Mouse (Mus musculus) heart, embryonic 16.5 days (tissue): ENCODE data around the gene Cdc42. TPM values are rescaled to one million over a fixed set of nuclear protein-coding genes. Genes with fewer than 3 reads are reported as not detected.

ENCODE experiments used
- ATAC-seq: fragments of 200-750 bp; cut with Nextera tagmentation; replicated peaks from 2 replicates; pipeline ENCODE4 v1.8.0; 2017; ENCODE audit warnings: moderate number of reproducible peaks; ENCODE audit not compliant: insufficient read depth, low FRiP score; ENCODE audit errors: extremely low read depth
- H3K27ac ChIP-seq: fragments of 300-500 bp; sonication (generic); 2 replicates; pipeline ENCODE4 v1.5.1; 2014; ENCODE audit warnings: mild to moderate bottlenecking, low read length, control low read depth, moderate library complexity
- H3K27me3 ChIP-seq: fragments of 300-500 bp; sonication (generic); 2 replicates; pipeline ENCODE4 v1.6.1; 2014; ENCODE audit warnings: low read length, mixed read lengths; ENCODE audit not compliant: control insufficient read depth, insufficient read depth
- H3K36me3 ChIP-seq: fragments of 300-500 bp; sonication (generic); 2 replicates; pipeline ENCODE4 v1.6.1; 2014; ENCODE audit not compliant: control insufficient read depth, insufficient read depth
- H3K4me1 ChIP-seq: fragments of 300-500 bp; sonication (generic); 2 replicates; pipeline ENCODE4 v1.6.1; 2014; ENCODE audit warnings: low read length, mixed read lengths; ENCODE audit not compliant: control insufficient read depth, insufficient read depth
- H3K4me2 ChIP-seq: fragments of 300-500 bp; sonication (generic); 2 replicates; pipeline ENCODE4 v1.6.1; 2014; ENCODE audit warnings: low read depth, mild to moderate bottlenecking, control low read depth, low read length
- H3K4me3 ChIP-seq: fragments of 300-500 bp; sonication (generic); 2 replicates; pipeline ENCODE4 v1.5.1; 2014; ENCODE audit warnings: mild to moderate bottlenecking, control low read depth, low read length
- H3K9ac ChIP-seq: fragments of 300-500 bp; sonication (generic); 2 replicates; pipeline ENCODE4 v1.6.1; 2014; ENCODE audit warnings: low read length, control low read depth
- H3K9me3 ChIP-seq: fragments of 300-500 bp; sonication (generic); replicated peaks from 2 replicates; pipeline ENCODE4 v1.6.1; 2016; ENCODE audit warnings: low read length; ENCODE audit not compliant: control insufficient read depth
- WGBS: fragments of 180-500 bp; shearing (Covaris S2); extraction: QIAGEN DNeasy Blood & Tissue Kit; methylation state at CpG from one replicate; pipeline ENCODE4 v1.1.7; 2014; 5-methylcytosine and 5-hydroxymethylcytosine counted together
- polyA plus RNA-seq: library from polyadenylated mRNA; unstranded; fragments of >200 nt; fragmentation: Nextera tagmentation; extraction: Ambion mirVana; gene quantifications from 2 replicates; pipeline ENCODE4 v1.2.1, GENCODE M21; 2015

The Cdc42 gene
- 497 and 514 TPM in 2 replicates for polyA plus RNA-seq

DNA sequence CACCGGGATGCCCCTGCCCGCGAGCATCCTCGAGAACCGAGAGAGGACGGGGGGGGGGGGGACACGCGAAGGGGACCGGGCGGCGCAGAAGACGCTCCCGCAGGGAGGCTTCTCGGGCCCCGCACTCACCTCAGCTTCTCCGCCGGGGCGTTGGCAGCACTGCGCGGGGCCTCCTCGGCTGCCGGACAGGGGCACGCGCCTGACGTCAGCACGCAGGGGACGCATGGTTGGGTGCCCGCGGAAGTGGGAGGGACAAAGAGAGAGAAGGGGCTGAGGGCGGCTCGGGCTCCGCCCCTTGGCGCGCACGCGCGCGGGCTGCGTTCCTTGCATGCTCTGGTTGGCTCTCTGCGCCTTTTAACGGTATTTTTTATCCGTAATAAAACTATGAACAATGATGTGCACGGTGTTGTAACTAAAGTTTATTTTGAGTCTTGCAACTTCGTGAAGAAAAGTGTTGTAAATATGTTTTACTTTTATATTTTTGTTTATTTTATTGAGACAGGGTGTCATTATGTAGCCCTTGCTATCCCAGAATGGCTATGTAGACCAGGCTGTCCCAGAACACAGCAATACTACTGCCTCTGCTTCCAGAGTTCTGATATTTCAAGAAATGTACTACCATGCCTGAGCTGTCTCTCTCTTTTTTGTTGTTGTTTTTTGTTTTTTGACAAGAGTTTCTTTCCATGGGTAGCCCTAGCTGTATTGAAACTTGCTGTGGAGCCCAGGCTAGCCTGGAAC, at the start of gene Cdc42:
TSS of gene Cdc42 (minus strand) at position 204 of the 738 bp plus-strand sequence.
- WGBS: under 1% methylated on average over 42 of the region's 44 CpGs

DNA sequence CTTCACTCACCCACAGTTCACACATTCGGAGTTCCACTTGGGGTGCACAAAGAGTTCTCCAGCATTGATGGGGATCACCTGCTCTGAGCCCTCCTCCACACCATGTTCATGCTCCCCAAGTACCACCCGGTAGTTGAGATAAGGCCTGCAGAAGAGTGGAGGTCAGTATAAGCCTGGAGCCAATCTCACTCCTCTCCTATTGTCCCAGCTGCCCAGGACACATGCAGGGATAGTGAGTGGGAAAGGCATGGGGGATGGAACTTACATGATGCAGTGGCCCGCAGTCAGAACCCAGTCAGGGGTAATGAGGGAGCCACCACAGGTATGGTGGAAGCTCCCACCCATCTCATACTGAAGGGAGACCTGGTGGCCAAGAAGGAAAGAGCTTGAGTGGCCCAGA, 48.1 kb upstream of the Cdc42 start:
- Histone ChIP-seq H3K4me1 (no peaks in the 10 kb centered on the region), H3K9ac (no peak overlapping the region), H3K4me3 (no peak overlapping the region), H3K27ac (no peak overlapping the region), H3K4me2 (no peak overlapping the region), H3K9me3 (no peaks in the 10 kb centered on the region), H3K36me3 (no peaks in the 10 kb centered on the region), H3K27me3 (no peaks in the 10 kb centered on the region)
- whole genome bisulfite sequencing: 74% methylated on average over 3 of the region's 3 CpGs
- no peak for ATAC-seq

More for the DNA sequence above, at the start of gene Cdc42:
- no peaks in the 10 kb centered on the region for H3K27me3 ChIP-seq
- H3K9ac ChIP-seq: peak within 1 kb of the TSS; percentile 98
- H3K4me3 ChIP-seq: peak within 1 kb of the TSS; percentile 84
- peak within 1 kb of the TSS; percentile 94 for H3K27ac ChIP-seq
- ATAC-seq: peak; percentile 97
- no peaks in the 10 kb centered on the region for H3K9me3 ChIP-seq
- no peaks in the 10 kb centered on the region for H3K36me3 ChIP-seq
- H3K4me2 ChIP-seq: peak within 1 kb of the TSS; percentile 87
- peaks cover 37% of the 10 kb centered on the region for H3K4me1 ChIP-seq

DNA sequence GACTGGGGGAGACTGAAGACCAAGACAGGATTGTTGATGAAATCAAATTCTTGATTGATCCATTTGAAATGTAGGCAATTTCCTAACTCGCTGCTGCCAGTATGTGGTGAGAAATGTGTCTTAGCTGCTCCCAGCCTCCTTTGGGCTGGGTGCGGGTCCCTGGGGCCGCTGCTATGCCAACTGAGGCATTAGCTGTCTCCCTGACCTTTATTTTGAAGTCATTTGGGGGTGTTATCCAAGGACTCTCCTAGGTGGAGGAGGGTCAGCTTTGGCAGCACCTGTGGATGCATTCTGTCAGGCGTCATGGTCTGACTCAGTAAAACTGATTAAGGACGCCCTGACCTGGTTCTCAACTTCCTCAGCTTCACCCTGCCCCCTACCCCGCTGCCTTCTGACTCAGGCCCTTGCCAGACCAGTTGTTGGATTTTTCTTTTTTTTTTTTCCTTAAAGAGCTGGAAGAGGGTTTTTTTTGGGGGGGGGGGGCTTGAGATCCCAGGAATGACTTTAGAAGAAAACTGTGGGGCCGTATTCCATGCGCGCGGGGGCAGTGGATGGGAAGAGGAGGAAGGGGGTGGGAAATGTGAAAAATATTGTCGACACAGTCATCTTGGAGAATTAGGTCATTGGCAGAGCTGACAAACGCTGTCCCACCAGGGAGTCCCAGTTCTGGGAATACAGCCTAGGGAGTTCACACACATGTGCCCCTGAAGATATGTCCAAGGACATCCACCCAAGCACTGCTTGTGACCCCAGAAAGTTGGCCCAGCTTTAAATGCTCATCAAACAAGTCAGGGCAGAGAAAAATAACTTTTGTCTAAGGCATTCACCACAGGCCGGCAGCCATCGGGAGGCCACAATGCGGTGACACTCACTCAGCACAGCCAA, 39.4 kb upstream of the Cdc42 start:
- Histone ChIP-seq H3K9ac (no peak overlapping the region), H3K4me1 (no peaks in the 10 kb centered on the region), H3K4me2 (no peak overlapping the region), H3K4me3 (no peak overlapping the region), H3K27me3 (no peaks in the 10 kb centered on the region), H3K27ac (no peak overlapping the region), H3K36me3 (no peaks in the 10 kb centered on the region), H3K9me3 (peaks cover 4% of the 10 kb centered on the region; the same call in 1 of the 2 replicates)
- WGBS: 56% methylated on average over 15 of the region's 15 CpGs
- peak; percentile 37; the same call in 1 of the 2 replicates for ATAC-seq

- Histone ChIP-seq H3K36me3 (no peaks in the 10 kb centered on the region), H3K27me3 (no peaks in the 10 kb centered on the region), H3K9ac (no peak overlapping the region), H3K27ac (no peak overlapping the region), H3K9me3 (peaks cover 7% of the 10 kb centered on the region; the same call in 1 of the 2 replicates), H3K4me2 (no peak overlapping the region), H3K4me3 (no peak overlapping the region), H3K4me1 (0 out of 2 replicates have a peak, but pooled peaks cover 5% of the 10 kb centered on the region)
- 53% methylated on average over 9 of the region's 9 CpGs for WGBS
- ATAC-seq: no peak
Measured at GRCm38 (mm10) chr4:137393378-137394135, 36.0 kb upstream of the Cdc42 start.

DNA sequence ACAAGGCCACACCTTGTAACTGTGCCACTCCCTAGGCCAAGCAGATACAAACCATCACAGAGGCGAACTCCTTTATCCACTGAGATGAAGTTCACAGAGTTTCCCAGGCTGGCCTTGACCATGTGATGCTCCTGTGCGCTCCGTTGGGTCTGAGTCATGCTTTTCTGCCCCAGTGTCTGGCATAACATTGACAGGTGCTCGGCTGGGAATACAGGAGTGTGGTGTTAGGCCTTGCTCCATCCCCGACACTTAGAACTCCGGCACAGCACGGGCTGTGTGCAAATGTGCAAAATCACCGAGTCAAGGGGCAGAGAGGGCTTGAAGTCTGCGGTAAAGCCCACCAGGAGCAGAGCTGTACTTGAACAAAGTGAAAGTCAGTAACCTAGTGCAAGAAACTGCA, 35.4 kb upstream of the Cdc42 start:
- Histone ChIP-seq H3K27ac (no peak overlapping the region), H3K4me1 (0 out of 2 replicates have a peak, but pooled peaks cover 5% of the 10 kb centered on the region), H3K27me3 (no peaks in the 10 kb centered on the region), H3K9me3 (peaks cover 7% of the 10 kb centered on the region; the same call in 1 of the 2 replicates), H3K9ac (no peak overlapping the region), H3K4me3 (no peak overlapping the region), H3K36me3 (no peaks in the 10 kb centered on the region), H3K4me2 (no peak overlapping the region)
- WGBS: 79% methylated on average over 9 of the region's 9 CpGs
- no peak for ATAC-seq

GRCm38 (mm10) chr4:137391287-137391686, 33.8 kb upstream of the Cdc42 start:
- Histone ChIP-seq H3K9ac (no peak overlapping the region), H3K27ac (no peak overlapping the region), H3K4me3 (no peak overlapping the region), H3K4me1 (0 out of 2 replicates have a peak, but pooled peaks cover 5% of the 10 kb centered on the region), H3K4me2 (no peak overlapping the region), H3K36me3 (no peaks in the 10 kb centered on the region), H3K9me3 (peaks cover 7% of the 10 kb centered on the region; the same call in 1 of the 2 replicates), H3K27me3 (no peaks in the 10 kb centered on the region)
- no peak for ATAC-seq
- WGBS: 88% methylated on average over 3 of the region's 3 CpGs

DNA sequence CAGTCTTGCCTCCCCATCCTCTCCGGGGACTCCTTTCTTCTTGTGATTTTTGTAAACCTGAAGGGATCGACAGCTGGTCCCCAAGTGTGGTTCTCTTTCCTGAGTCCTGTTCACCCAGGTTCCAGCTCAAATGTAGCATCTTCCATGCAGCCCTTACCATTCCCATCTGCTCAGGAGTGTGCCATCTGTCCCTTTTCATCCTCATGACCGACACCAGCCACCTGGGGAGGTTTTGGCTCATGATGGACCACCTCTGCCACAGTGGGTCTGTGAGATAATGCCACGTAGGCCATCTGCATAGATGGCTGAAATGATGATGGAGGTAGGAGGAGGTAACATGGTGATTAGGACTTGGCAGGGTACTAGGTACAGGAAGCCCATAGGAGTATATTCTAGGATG, 32.7 kb upstream of the Cdc42 start:
- Histone ChIP-seq H3K36me3 (no peaks in the 10 kb centered on the region), H3K27me3 (no peaks in the 10 kb centered on the region), H3K9ac (no peak overlapping the region), H3K4me2 (no peak overlapping the region), H3K9me3 (0 out of 2 replicates have a peak, but pooled peaks cover 3% of the 10 kb centered on the region), H3K27ac (no peak overlapping the region), H3K4me3 (no peak overlapping the region), H3K4me1 (0 out of 2 replicates have a peak, but pooled peaks cover 5% of the 10 kb centered on the region)
- WGBS: 88% methylated on average over 4 of the region's 4 CpGs
- no peak for ATAC-seq

DNA sequence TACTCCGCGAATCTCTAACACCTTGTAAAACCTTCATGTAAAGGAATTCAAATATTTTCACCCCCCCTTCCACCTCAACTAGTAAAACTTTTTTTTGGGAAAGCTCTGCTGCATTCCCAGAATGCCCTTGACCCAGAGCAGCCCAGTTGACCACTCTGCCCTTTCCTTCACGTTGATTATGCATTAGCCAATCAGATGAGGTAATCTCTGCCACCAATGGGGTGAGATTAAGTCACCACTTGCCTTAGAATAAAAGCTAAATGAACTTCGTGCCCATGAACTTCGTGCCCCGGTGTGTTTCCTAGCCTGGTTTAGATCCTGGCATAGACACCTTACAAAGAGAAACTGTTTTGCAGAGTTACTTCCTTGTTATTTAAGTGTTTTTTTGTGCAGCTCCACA, 31.5 kb upstream of the Cdc42 start:
- 0 out of 2 replicates have a peak, but pooled peaks cover 3% of the 10 kb centered on the region for H3K9me3 ChIP-seq
- WGBS: 41% methylated on average over 6 of the region's 6 CpGs
- H3K27ac ChIP-seq: peak overlapping the region; percentile 92
- no peaks in the 10 kb centered on the region for H3K36me3 ChIP-seq
- no peaks in the 10 kb centered on the region for H3K27me3 ChIP-seq
- H3K4me3 ChIP-seq: peak overlapping the region; percentile 87
- H3K4me1 ChIP-seq: 0 out of 2 replicates have a peak, but pooled peaks cover 5% of the 10 kb centered on the region
- peak overlapping the region; percentile 85 for H3K4me2 ChIP-seq
- ATAC-seq: no peak
- H3K9ac ChIP-seq: peak overlapping the region; percentile 93
